Mouse (Mus musculus) erythroblast, embryonic 14.5 days (primary cell): ENCODE measurements around the gene Ube2n.

Experiments used
- GATA1 ChIP-seq: IDR thresholded peaks from 2 replicates; pipeline ENCODE4 v1.6.1; 2012; ENCODE audit warnings: low read length, inconsistent platforms, mixed read lengths
- TAL1 ChIP-seq: IDR thresholded peaks from 3 replicates; pipeline ENCODE4 v1.6.1; 2012; ENCODE audit warnings: low read length, inconsistent platforms, mixed read lengths

GRCm38 (mm10) chr10:95501033-95501432, 13.9 kb upstream of the Ube2n start:
- TF ChIP-seq GATA1 (no peak), TAL1 (no peak)
